Mouse (Mus musculus) testis, postnatal 14 days (tissue): ENCODE data around the gene Gm43638.
A peak's percentile ranks its signal among the peaks of the same experiment; 100 is the strongest.
"Not testable (repeated sequence)": the region's sequence is repeated elsewhere in the genome, so short reads cannot be mapped to it uniquely, and the experiment has no call there.

Experiments
- DNase-seq: peaks from one replicate; pipeline ENCODE4 v3.0.0; 2021; ENCODE audit warnings: low spot score

The Gm43638 gene

GRCm38 (mm10) chr5:87486706-87487105, at the start of gene Gm43638:
Gene Gm43638 (minus strand): TSS chr5:87486806.
- not testable (repeated sequence) for DNase-seq

GRCm38 (mm10) chr5:87535994-87536644, 49.5 kb upstream of the Gm43638 start:
- DNase-seq = no peak

GRCm38 (mm10) chr5:87532288-87532687, 45.7 kb upstream of the Gm43638 start:
- no peak for DNase-seq

GRCm38 (mm10) chr5:87523561-87523960, 37.0 kb upstream of the Gm43638 start:
- DNase-seq = not testable (repeated sequence)

GRCm38 (mm10) chr5:87505776-87506458, 19.3 kb upstream of the Gm43638 start:
- DNase-seq = no peak

- DNase-seq = no peak
Measured at GRCm38 (mm10) chr5:87502687-87503086, 16.1 kb upstream of the Gm43638 start.

- DNase-seq = no peak
Measured at GRCm38 (mm10) chr5:87499341-87499740, 12.7 kb upstream of the Gm43638 start.

GRCm38 (mm10) chr5:87498936-87499335, 12.3 kb upstream of the Gm43638 start:
- DNase-seq = peak; percentile 12

- no peak for DNase-seq
Measured at GRCm38 (mm10) chr5:87490771-87491170, 4.2 kb upstream of the Gm43638 start, which contains the start of gene Ugt2a1. Gene Ugt2a1 (minus strand): TSS chr5:87490871.

GRCm38 (mm10) chr5:87482160-87482559, 4.4 kb downstream of the Gm43638 start, which contains the start of gene Ugt2a2:
Gene Ugt2a2 (minus strand): TSS chr5:87482260.
- no peak for DNase-seq

GRCm38 (mm10) chr5:87458810-87459209, 27.8 kb downstream of the Gm43638 start:
- no peak for DNase-seq

GRCm38 (mm10) chr5:87457701-87458100, 28.9 kb downstream of the Gm43638 start:
- DNase-seq = no peak

- no peak for DNase-seq
Measured at GRCm38 (mm10) chr5:87456216-87456850, 30.3 kb downstream of the Gm43638 start.

- DNase-seq = no peak
Measured at GRCm38 (mm10) chr5:87455519-87455918, 31.1 kb downstream of the Gm43638 start.

- DNase-seq = not testable (repeated sequence)
Measured at GRCm38 (mm10) chr5:87452514-87452913, 34.1 kb downstream of the Gm43638 start.

- no peak for DNase-seq
Measured at GRCm38 (mm10) chr5:87436264-87436663, 50.3 kb downstream of the Gm43638 start.

GRCm38 (mm10) chr5:87425676-87426075, 60.9 kb downstream of the Gm43638 start:
- DNase-seq = no peak

GRCm38 (mm10) chr5:87424041-87424440, 62.6 kb downstream of the Gm43638 start, which contains the start of gene Ugt2b38:
Gene Ugt2b38 (minus strand): TSS chr5:87424203.
- DNase-seq = not testable (repeated sequence)
